In genomic region chr13:108207447-108207846, GRCm38 (mm10) we compare ENCODE assay signal across 36 mouse cellular contexts.
"Had no signal": no experiment of that assay in that cellular context is flagged by ENCODE, and none has a peak within 500 bp of the region (broad histone marks: within the 10 kb centered on the region; RNA-seq: fewer than 3 reads in every experiment).

No protein-coding gene starts in this region.

- H3K4me1 ChIP-seq: heart, embryonic 10.5 days; heart, embryonic 15.5 days; hindbrain, embryonic 10.5 days; hindbrain, embryonic 12.5 days; hindbrain, embryonic 13.5 days; hindbrain, embryonic 15.5 days; kidney, embryonic 15.5 days had no signal

- H3K4me2 ChIP-seq: heart, embryonic 11.5 days; heart, embryonic 12.5 days; heart, embryonic 13.5 days; heart, embryonic 15.5 days; hindbrain, embryonic 12.5 days; hindbrain, embryonic 13.5 days; hindbrain, embryonic 14.5 days; hindbrain, embryonic 15.5 days; intestine, embryonic 15.5 days; kidney, embryonic 15.5 days had no signal

- DNase-seq: heart, postnatal 10 days; heart, postnatal 14 days; heart, postnatal 36 days; heart, postnatal 4 days; kidney, adult 11 months; kidney, adult 18-20 months; kidney, adult 2 months; kidney, adult 8-10 months; kidney, adult 9 months; kidney, postnatal 10 days; kidney, postnatal 14 days; kidney, postnatal 25 days; kidney, postnatal 36 days; kidney, postnatal 4 days; layer of hippocampus, adult 9-11 months; layer of hippocampus, postnatal 36 days had no signal

- H3K36me3 ChIP-seq: heart, embryonic 10.5 days; heart, embryonic 12.5 days; heart, embryonic 13.5 days; heart, embryonic 15.5 days; hindbrain, embryonic 10.5 days; hindbrain, embryonic 12.5 days; hindbrain, embryonic 13.5 days; hindbrain, embryonic 15.5 days; intestine, embryonic 15.5 days; kidney, embryonic 15.5 days had no signal

- ATAC-seq: hindbrain, embryonic 16.5 days; hindbrain, postnatal 0 days; inflammation-experienced regulatory T-cells, adult 6 months; intestine, embryonic 15.5 days; intestine, embryonic 16.5 days; intestine, postnatal 0 days had no signal

- H3K27ac ChIP-seq: heart, embryonic 10.5 days; heart, embryonic 13.5 days; heart, embryonic 15.5 days; hindbrain, embryonic 10.5 days; hindbrain, embryonic 12.5 days; hindbrain, embryonic 13.5 days; hindbrain, embryonic 14.5 days; hindbrain, embryonic 15.5 days; hindbrain, postnatal 0 days; intestine, embryonic 15.5 days; kidney, embryonic 15.5 days; kidney, postnatal 0 days; layer of hippocampus, adult 2 months; left cerebral cortex, adult 2 months had no signal

- H3K9me3 ChIP-seq: heart, embryonic 10.5 days; heart, embryonic 12.5 days; heart, embryonic 13.5 days; heart, embryonic 15.5 days; hindbrain, embryonic 10.5 days; hindbrain, embryonic 12.5 days; hindbrain, embryonic 13.5 days; hindbrain, embryonic 15.5 days; intestine, embryonic 15.5 days; kidney, embryonic 15.5 days had no signal

- H3K4me3 ChIP-seq: heart, embryonic 10.5 days; heart, embryonic 12.5 days; heart, embryonic 13.5 days; heart, embryonic 15.5 days; hindbrain, embryonic 10.5 days; hindbrain, embryonic 12.5 days; hindbrain, embryonic 13.5 days; hindbrain, embryonic 15.5 days; intestine, embryonic 15.5 days; kidney, embryonic 15.5 days; layer of hippocampus, adult 2 months; left cerebral cortex, adult 2 months had no signal

- H3K27me3 ChIP-seq: hindbrain, embryonic 12.5 days; intestine, embryonic 15.5 days had no signal

- H3K9ac ChIP-seq: heart, embryonic 12.5 days; heart, embryonic 13.5 days; heart, embryonic 15.5 days; hindbrain, embryonic 12.5 days; hindbrain, embryonic 13.5 days; hindbrain, embryonic 14.5 days; hindbrain, embryonic 15.5 days; intestine, embryonic 15.5 days; kidney, embryonic 15.5 days had no signal
